Mouse (Mus musculus): ENCODE measurements around the gene Rangrf. TPM values are rescaled to one million over a fixed set of nuclear protein-coding genes. Genes with fewer than 3 reads are reported as not detected.
"Not testable (repeated sequence)": the region's sequence is repeated elsewhere in the genome, so short reads cannot be mapped to it uniquely, and the experiment has no call there.

Rangrf gene
- polyA plus RNA-seq, 1 experiment from 2014 or later: 2.4 TPM

DNA sequence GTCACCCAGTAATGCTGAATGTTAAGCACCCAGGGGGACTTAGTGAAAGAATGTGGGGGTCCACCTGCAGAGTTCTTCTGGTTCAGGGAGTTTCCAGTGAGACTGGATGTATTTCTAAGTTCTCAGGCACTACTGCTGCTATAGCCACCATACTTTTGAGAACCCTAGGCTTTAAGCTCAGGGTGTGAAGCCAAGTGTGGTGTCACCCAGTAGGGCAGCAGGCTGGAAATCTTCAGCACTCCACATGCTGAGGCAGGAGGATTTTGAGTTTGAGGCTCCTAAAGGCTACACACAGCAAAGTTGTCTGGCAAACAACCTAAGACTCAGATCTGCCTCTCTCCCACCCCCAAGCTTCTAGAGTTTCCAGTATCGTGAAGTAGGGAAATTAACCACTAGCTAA lies 8.4 kb downstream of the Rangrf start:
- 33% methylated on average over 1 of the region's 1 CpGs for WGBS (ENCODE audit: missing documents)
- Histone ChIP-seq H3K27ac (no peak overlapping the region), H3K79me2 (ENCODE audit: inconsistent target) (no peaks in the 10 kb centered on the region), H3K4me3 (ENCODE audit: inconsistent target) (no peak overlapping the region), H3K36me3 (ENCODE audit: inconsistent target) (no peaks in the 10 kb centered on the region)

GRCm38 (mm10) chr11:68965845-68966244 lies 9.1 kb downstream of the Rangrf start:
- H3K4me3 ChIP-seq (ENCODE audit: inconsistent target): no peak overlapping the region
- no peak overlapping the region for H3K27ac ChIP-seq
- 33% methylated on average over 3 of the region's 3 CpGs for whole genome bisulfite sequencing (ENCODE audit: missing documents)
- H3K79me2 ChIP-seq (ENCODE audit: inconsistent target): no peaks in the 10 kb centered on the region
- H3K36me3 ChIP-seq (ENCODE audit: inconsistent target): no peaks in the 10 kb centered on the region

DNA sequence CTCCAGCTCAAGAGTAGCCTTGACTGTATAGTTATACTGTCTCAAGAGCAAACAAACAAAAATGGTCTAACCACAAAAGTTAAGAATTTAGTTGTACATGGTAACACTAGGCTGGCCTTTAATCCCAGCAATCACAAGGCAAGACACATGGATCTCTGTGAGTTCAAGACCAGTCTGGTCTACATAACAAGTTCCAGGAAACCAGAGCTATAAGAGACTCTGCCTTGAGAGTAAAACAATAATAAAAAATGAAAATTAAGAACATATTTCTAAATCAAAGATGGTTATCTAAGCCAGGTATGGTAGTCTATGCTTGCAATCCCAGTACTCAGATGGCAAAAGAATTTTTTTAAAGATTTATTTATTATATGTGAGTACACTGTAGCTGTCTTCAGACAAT lies 9.9 kb downstream of the Rangrf start:
- Histone ChIP-seq H3K4me3 (ENCODE audit: inconsistent target) (no peak overlapping the region), H3K27ac (no peak overlapping the region), H3K36me3 (ENCODE audit: inconsistent target) (no peaks in the 10 kb centered on the region), H3K79me2 (ENCODE audit: inconsistent target) (no peaks in the 10 kb centered on the region)

DNA sequence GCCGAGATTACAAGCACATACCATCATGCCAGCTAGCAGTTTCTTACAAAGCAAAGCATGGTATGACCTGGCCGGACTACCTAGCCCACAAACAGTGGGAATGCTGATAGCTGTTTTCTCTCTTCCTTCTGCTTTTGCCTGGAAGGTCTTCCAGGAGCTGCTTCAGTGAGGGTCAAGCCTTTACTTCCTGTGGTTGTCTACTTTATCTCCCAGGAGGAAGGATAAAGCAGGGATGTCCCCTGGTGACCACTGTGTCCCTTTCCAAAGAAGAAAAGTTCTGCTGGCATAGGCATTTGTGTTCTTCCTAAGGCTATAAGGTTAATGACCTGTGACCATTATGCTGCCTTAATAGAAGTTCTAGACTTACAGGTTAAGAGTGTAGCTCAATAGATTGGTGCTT lies 11.6 kb downstream of the Rangrf start:
- 63% methylated on average over 2 of the region's 2 CpGs for WGBS (ENCODE audit: missing documents)
- no peaks in the 10 kb centered on the region for H3K79me2 ChIP-seq (ENCODE audit: inconsistent target)
- no peak overlapping the region for H3K4me3 ChIP-seq (ENCODE audit: inconsistent target)
- H3K27ac ChIP-seq: no peak overlapping the region
- no peaks in the 10 kb centered on the region for H3K36me3 ChIP-seq (ENCODE audit: inconsistent target)

DNA sequence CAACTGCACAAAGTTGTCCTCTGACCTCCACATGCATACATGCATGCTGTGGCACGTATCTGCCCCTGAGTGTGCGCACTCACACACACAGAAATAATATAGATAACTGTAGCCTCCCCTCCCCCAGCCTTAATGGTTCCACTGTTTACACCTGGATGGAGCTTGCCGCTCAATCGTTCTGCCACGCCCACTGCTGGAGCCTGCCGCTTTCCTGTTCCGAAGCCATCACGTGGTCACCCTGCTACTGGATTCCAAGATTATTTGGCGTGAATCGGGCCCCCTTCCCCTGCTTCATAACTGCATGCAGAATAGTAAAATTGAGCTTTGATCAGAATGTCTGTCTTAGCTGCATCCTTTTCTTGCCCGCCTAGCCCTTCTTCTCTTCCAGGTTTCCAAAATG lies 12.8 kb downstream of the Rangrf start:
- not testable (repeated sequence) for H3K27ac ChIP-seq; H3K79me2 ChIP-seq (ENCODE audit: inconsistent target); H3K4me3 ChIP-seq (ENCODE audit: inconsistent target); H3K36me3 ChIP-seq (ENCODE audit: inconsistent target)
- 49% methylated on average over 11 of the region's 11 CpGs for WGBS (ENCODE audit: missing documents)

DNA sequence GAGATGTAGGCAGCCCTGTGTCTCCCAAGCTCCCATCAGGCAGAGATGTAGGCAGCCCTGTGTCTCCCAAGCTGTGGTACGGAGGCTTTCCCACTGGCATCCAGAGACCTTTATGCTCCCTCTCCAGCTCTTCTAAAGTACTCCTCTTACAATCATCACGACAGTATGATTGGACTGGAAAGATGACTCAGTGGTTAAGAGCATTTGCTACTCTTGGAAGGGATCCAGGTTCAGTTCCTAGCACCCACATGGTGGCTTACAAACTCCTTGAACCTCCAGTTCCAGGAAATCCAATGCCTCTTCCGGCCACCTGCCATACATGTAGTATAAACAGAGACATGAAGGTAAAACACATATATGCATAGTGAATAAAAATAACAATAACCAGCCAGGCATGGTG lies 13.4 kb downstream of the Rangrf start:
- no peaks in the 10 kb centered on the region for H3K79me2 ChIP-seq (ENCODE audit: inconsistent target)
- 51% methylated on average over 3 of the region's 3 CpGs for WGBS (ENCODE audit: missing documents)
- no peak overlapping the region for H3K27ac ChIP-seq
- H3K4me3 ChIP-seq (ENCODE audit: inconsistent target): no peak overlapping the region
- H3K36me3 ChIP-seq (ENCODE audit: inconsistent target): no peaks in the 10 kb centered on the region

DNA sequence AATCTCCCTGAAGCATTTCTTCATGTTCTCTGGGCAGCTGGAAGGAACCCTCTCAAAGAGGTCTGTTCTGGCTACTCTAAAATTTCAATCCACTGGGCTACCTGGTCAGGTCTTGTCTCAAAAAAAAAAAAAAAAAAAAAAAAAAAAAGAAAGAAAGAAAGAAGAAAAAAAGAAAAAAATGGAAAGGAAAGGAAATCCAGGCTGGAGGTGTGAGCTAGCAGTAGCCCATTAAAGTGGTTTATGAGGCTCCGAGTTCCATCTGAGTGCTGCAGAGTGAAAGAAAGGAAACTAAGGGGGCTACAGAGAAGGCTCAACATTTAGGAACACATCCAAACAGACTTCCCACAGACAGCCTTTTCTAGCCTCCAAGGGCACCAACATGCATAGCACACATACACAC lies 17.0 kb downstream of the Rangrf start:
- Histone ChIP-seq H3K36me3 (ENCODE audit: inconsistent target) (no peaks in the 10 kb centered on the region), H3K4me3 (ENCODE audit: inconsistent target) (no peak overlapping the region), H3K27ac (no peak overlapping the region), H3K79me2 (ENCODE audit: inconsistent target) (no peaks in the 10 kb centered on the region)
- 90% methylated on average over 1 of the region's 1 CpGs for WGBS (ENCODE audit: missing documents)

- Histone ChIP-seq H3K4me3 (ENCODE audit: inconsistent target) (no peak within 1 kb of the TSS), H3K27ac (no peak within 1 kb of the TSS)
- 89% methylated on average over 8 of the region's 8 CpGs for WGBS (ENCODE audit: missing documents)
Measured at GRCm38 (mm10) chr11:68957308-68957707, 17.7 kb downstream of the Rangrf start, which contains the start of gene Arhgef15. Gene Arhgef15 (minus strand): TSS chr11:68957480.

GRCm38 (mm10) chr11:68956697-68957096 lies 18.3 kb downstream of the Rangrf start:
- WGBS (ENCODE audit: missing documents): 85% methylated on average over 12 of the region's 13 CpGs

More at GRCm38 (mm10) chr11:68957308-68957707, 17.7 kb downstream of the Rangrf start, which contains the start of gene Arhgef15:
- Histone ChIP-seq H3K36me3 (ENCODE audit: inconsistent target) (no peaks in the 10 kb centered on the region), H3K79me2 (ENCODE audit: inconsistent target) (no peaks in the 10 kb centered on the region)

DNA sequence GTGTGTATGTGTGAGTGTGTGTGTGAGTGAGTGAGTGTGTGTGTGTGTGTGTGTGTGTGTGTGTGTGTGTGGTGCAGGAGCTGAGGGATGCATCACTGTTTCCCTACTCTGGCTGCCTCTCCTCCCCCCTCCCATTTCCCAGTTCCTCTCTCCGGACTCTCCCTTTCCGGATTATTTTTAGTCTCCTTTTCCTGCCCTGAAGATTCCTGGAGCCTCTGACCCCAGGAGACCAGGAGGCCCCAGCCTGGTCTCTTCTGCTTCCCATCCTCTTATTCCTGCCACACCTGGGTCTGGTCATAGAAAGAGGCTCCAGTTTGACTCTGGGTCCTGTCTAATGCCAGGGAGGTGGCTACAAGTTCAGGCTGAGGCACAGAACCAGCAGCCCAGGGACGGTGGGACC lies 18.9 kb downstream of the Rangrf start:
- no peaks in the 10 kb centered on the region for H3K79me2 ChIP-seq (ENCODE audit: inconsistent target)
- no peaks in the 10 kb centered on the region for H3K36me3 ChIP-seq (ENCODE audit: inconsistent target)
- no peak overlapping the region for H3K4me3 ChIP-seq (ENCODE audit: inconsistent target)
- WGBS (ENCODE audit: missing documents): 88% methylated on average over 3 of the region's 3 CpGs
- no peak overlapping the region for H3K27ac ChIP-seq

More at GRCm38 (mm10) chr11:68956697-68957096, 18.3 kb downstream of the Rangrf start:
- no peak overlapping the region for H3K27ac ChIP-seq
- no peak overlapping the region for H3K4me3 ChIP-seq (ENCODE audit: inconsistent target)
- H3K36me3 ChIP-seq (ENCODE audit: inconsistent target): no peaks in the 10 kb centered on the region
- H3K79me2 ChIP-seq (ENCODE audit: inconsistent target): no peaks in the 10 kb centered on the region

GRCm38 (mm10) chr11:68955473-68955872 lies 19.5 kb downstream of the Rangrf start:
- Histone ChIP-seq H3K36me3 (ENCODE audit: inconsistent target) (no peaks in the 10 kb centered on the region), H3K79me2 (ENCODE audit: inconsistent target) (no peaks in the 10 kb centered on the region), H3K4me3 (ENCODE audit: inconsistent target) (no peak overlapping the region), H3K27ac (no peak overlapping the region)
- 75% methylated on average over 5 of the region's 5 CpGs for WGBS (ENCODE audit: missing documents)

DNA sequence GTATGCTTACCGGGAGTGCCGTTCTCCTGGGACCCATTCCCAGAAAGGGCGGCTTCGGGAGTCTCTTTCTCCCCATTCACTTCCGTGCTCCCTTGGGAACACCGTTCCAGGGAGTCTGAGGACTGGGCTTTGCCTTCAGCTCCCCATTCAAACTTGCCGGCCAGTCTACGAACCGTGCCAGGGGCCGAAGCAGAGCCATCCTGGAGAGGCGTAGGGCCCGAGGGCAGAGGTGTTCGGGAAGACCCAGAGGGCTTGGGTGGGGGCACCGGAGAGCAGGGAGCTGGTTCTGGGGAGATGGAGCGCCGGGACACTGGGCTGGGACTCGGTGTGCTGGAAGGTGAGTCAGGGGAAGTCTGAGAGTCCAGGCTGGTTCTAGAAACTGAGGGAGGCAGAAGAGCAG lies 20.6 kb downstream of the Rangrf start:
- Histone ChIP-seq H3K27ac (no peak overlapping the region), H3K79me2 (ENCODE audit: inconsistent target) (no peaks in the 10 kb centered on the region), H3K36me3 (ENCODE audit: inconsistent target) (no peaks in the 10 kb centered on the region), H3K4me3 (ENCODE audit: inconsistent target) (peak overlapping the region; percentile 9; the same call in 1 of the 2 replicates)
- WGBS (ENCODE audit: missing documents): 14% methylated on average over 17 of the region's 17 CpGs

- no peaks in the 10 kb centered on the region for H3K79me2 ChIP-seq (ENCODE audit: inconsistent target)
- WGBS (ENCODE audit: missing documents): 72% methylated on average over 13 of the region's 13 CpGs
- H3K4me3 ChIP-seq (ENCODE audit: inconsistent target): no peak overlapping the region
- H3K36me3 ChIP-seq (ENCODE audit: inconsistent target): no peaks in the 10 kb centered on the region
- no peak overlapping the region for H3K27ac ChIP-seq
Measured at GRCm38 (mm10) chr11:68953903-68954302, 21.1 kb downstream of the Rangrf start.

DNA sequence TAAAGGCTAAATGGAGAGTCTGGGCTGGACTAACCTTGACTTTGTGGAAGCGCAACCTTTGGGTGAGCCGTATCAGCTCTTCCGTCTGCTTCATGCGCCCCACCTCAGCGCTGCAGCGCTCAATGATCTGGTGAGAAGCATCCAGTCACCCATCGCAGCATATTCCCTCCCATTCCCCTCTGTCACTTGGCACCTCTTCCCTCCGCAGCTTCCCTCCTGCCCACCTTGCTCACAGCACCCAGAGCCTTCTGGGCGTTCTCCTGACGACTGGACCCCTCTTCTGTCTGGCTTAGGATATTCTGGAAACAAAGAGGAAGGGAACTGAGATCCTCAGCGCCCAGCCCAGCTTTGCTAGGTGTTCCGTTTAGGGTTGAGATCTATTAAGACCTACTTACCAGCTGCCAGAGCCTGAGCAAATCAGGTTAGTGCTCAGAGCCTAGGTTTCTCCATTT lies 27.4 kb downstream of the Rangrf start:
- Histone ChIP-seq H3K79me2 (ENCODE audit: inconsistent target) (no peaks in the 10 kb centered on the region), H3K4me3 (ENCODE audit: inconsistent target) (no peak overlapping the region), H3K36me3 (ENCODE audit: inconsistent target) (no peaks in the 10 kb centered on the region), H3K27ac (no peak overlapping the region)
- WGBS (ENCODE audit: missing documents): 92% methylated on average over 12 of the region's 12 CpGs

GRCm38 (mm10) chr11:68946806-68947440 lies 28.1 kb downstream of the Rangrf start:
- Histone ChIP-seq H3K4me3 (ENCODE audit: inconsistent target) (no peak overlapping the region), H3K27ac (no peak overlapping the region), H3K36me3 (ENCODE audit: inconsistent target) (no peaks in the 10 kb centered on the region), H3K79me2 (ENCODE audit: inconsistent target) (no peaks in the 10 kb centered on the region)
- 88% methylated on average over 6 of the region's 16 CpGs for WGBS (ENCODE audit: missing documents)

DNA sequence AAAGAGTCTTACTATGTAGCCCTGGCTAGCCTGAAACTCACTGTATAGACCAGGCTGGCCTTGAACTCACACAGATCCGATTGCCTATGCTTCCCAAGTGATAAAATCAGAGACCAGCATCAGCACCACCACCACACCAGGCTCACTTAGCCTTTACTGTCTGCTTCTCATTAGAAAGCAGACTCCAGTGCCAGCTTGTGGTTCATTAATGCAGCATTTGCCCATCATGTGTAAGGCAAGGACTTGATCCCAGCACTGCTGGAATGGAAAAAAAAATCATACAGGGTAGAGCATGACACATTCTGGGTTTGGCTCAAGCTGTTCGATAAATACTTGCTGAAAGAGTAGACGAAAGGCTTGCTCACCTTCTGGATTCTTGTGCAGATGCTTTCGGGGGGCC lies 29.0 kb downstream of the Rangrf start:
- H3K27ac ChIP-seq: no peak overlapping the region
- no peaks in the 10 kb centered on the region for H3K79me2 ChIP-seq (ENCODE audit: inconsistent target)
- H3K36me3 ChIP-seq (ENCODE audit: inconsistent target): no peaks in the 10 kb centered on the region
- no peak overlapping the region for H3K4me3 ChIP-seq (ENCODE audit: inconsistent target)
- WGBS (ENCODE audit: missing documents): 94% methylated on average over 4 of the region's 4 CpGs

Measured in macrophage (primary cell).